Mouse (Mus musculus): Measurements from ENCODE around the gene Klhl24.
"Not testable (repeated sequence)": the region's sequence is repeated elsewhere in the genome, so short reads cannot be mapped to it uniquely, and the experiment has no call there.

Klhl24 gene

DNA sequence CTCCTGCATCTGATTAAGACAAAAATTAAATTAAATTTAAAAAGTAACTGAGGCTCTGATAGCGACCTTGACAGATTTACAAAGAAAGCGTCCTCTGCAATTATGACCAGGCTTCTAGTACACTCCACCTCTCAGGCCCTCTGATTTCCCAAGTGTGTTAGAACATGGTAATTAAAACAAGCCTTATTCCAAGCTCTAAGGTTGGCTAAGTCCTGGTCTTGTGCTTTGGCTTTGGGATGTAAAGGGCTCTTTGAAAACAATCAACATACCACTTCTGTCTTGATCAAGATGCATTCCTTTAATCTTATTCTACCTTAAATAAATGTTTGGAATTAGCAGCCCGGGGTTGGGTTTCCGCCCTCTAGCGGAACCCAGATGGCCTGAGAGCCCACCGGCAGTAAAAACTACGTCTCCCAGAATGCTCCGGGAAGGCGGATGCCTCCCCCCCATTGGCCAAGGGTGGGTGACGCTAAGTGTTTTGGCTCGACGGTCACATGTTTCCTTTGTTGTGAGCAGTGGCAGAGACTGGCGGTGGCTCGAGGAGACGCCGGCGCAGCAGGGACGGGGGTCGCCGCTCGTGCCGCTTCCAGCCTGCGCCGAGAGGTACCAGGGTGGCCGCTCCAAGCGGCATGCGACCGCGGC is at the start of gene Klhl24:
Klhl24 (plus strand) TSS at position 474 of the 642 bp plus-strand sequence.
- DNase-seq (ENCODE audit: low spot score in 2 of 2): peak; percentile 91 to 94

DNA sequence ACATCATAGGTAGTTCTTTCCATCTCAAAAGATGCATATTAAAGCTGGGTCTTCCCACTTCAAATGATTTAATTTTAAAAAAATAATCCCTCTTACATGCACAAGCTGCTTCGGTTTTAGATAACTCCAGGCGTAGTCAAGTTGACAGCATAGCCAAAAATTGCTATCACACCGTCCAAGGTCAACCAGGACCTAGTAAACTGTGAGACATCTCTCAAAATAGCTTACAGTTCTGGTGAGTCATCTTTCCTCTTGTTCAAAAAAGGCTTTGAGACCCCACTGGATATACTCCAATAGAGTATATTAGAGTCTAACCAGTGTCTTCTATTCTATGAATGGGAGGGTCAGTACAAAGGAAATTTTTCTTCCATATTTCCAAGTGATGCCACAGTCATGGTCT is 44.7 kb upstream of the Klhl24 start:
- no peak for DNase-seq (ENCODE audit: low spot score in 2 of 2)

GRCm38 (mm10) chr16:20072770-20073169 is 24.6 kb upstream of the Klhl24 start:
- no peak for DNase-seq (ENCODE audit: low spot score in 2 of 2)

DNA sequence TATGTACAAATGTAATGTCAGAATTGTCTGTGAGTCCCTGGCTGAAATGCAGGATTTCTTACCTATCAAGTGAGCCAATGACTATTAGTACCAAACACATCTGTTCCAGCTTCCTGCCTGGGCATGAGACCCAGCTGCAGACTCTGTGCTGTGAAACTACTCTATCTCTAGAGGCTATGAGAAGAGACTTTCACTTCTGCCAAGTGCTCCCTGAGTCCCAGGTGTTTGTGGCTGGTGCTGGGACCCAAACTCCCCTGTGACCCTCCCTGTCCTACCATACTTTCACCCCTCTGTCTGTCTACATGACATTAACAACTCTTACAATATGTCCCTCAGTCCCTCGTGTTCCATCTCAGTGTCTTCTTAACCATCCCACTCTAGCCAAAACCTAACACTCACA is 20.7 kb upstream of the Klhl24 start:
- peak in 1 of 2 experiments; percentile 13 for DNase-seq (ENCODE audit: low spot score in 2 of 2)

- no peak for DNase-seq (ENCODE audit: low spot score in 2 of 2)
These were observed 17.1 kb upstream of the Klhl24 start for GRCm38 (mm10) chr16:20080271-20080670.

- DNase-seq (ENCODE audit: low spot score in 2 of 2): no peak
These were observed 12.7 kb upstream of the Klhl24 start for GRCm38 (mm10) chr16:20084623-20085022.

- DNase-seq (ENCODE audit: low spot score in 2 of 2): peak in 1 of 2 experiments; percentile 24
These were observed 12.0 kb upstream of the Klhl24 start for GRCm38 (mm10) chr16:20085250-20085905.

GRCm38 (mm10) chr16:20086976-20087375 is 10.4 kb upstream of the Klhl24 start:
- DNase-seq (ENCODE audit: low spot score in 2 of 2): no peak

GRCm38 (mm10) chr16:20089636-20090035 is 7.7 kb upstream of the Klhl24 start:
- DNase-seq (ENCODE audit: low spot score in 2 of 2): no peak

DNA sequence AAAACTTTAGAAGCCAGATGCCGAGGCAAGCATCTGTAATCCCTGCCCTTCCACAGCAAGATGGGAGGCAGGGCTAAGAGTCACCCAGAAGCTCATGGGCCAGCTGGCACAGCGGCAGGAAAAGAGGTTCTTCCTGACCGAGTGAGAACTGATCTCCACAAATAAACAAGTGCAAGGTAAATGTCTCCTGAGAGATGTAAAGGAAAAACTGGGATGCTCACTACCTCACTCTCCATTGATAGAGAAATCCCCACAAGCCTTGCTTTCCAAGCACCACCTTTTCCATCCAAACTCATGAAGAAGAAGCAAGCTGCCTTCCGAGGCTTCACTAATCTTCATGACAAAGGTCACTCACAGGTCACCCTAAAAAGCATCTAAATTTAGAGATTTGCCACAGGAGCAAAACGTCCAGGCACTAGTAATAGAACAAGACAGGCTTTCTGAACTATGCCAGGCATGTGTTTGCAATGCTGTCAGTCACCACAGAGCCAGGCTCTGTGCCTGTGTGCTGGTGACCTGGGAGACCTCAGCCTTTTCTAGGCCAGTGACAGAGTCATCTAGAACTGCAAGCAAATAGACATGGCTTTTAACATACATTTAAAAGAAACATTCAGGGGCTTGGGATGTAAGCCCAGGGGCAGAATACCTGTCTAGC is 6.3 kb upstream of the Klhl24 start:
- no peak for DNase-seq (ENCODE audit: low spot score in 2 of 2)

DNA sequence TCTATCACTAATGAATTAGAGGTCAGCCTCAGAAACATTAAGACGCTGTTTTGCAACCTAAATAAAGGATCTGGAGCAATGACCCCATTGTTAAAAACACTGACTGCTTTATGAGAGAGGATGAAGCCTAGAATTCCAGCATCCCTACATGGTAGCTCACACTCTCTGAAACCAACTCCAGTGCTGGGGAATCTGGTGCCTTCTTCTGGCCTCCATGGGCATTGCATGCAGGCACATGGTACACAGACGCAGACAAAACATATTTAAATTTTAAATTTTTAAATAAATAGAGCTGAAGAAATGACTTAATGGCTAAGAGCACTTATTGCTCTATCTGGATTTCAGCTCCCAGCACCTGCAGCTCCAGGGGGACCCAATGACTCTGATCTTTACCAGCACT is 1.4 kb upstream of the Klhl24 start:
- peak in 1 of 2 experiments; percentile 12 for DNase-seq (ENCODE audit: low spot score in 2 of 2)

DNA sequence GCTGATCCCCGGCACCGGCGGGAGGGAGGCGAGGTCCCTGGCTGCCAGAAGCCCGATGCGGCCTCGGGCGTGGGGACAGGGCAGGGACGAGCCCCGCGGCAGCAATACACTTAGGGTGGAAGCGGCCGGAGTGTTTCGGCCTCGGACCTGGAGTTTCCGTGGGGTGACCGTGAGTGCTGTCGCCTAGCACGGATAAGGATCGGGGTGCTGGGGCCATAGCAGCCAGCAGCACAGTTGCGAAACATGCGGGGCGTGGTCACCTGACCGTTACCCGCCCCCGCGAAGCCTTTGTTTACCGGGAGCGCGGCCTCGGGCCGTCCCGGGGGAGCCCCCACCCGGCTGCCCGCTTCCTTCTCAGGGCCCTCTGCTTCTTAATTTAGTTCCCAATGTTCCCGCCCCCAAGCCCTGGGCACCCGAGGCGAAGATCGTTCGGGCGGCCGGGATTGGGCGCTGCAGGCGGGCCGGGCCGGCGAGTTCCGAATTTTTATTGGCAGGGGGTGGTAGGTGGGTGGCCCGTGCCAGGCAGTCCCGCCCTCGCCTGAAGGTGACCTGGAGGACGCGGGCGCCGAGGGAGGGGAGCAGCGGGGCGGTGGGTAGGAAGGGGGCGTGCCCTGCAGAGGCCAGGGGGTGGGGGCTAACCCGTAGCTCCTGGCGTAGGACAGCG is 501 bp downstream of the Klhl24 start:
- DNase-seq (ENCODE audit: low spot score in 2 of 2): peak; percentile 92 to 96

DNA sequence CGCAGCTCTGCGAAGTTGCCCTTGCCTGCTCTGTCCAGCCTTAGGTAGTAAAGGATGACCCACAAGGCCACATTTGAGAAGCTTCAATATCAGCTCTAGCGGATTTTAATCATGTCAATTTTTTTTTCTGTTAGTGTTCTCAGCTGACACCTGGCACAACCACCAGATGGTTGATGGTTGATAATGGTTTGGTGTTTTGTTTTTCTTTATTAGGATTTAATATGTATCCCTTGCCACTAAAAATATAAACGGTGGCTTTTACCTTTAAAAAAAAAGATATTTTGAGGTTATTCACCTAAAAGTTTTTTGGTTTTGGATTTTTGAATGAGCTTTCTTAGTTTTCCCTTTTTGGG is 1.0 kb downstream of the Klhl24 start:
- DNase-seq (ENCODE audit: low spot score in 2 of 2): no peak

DNA sequence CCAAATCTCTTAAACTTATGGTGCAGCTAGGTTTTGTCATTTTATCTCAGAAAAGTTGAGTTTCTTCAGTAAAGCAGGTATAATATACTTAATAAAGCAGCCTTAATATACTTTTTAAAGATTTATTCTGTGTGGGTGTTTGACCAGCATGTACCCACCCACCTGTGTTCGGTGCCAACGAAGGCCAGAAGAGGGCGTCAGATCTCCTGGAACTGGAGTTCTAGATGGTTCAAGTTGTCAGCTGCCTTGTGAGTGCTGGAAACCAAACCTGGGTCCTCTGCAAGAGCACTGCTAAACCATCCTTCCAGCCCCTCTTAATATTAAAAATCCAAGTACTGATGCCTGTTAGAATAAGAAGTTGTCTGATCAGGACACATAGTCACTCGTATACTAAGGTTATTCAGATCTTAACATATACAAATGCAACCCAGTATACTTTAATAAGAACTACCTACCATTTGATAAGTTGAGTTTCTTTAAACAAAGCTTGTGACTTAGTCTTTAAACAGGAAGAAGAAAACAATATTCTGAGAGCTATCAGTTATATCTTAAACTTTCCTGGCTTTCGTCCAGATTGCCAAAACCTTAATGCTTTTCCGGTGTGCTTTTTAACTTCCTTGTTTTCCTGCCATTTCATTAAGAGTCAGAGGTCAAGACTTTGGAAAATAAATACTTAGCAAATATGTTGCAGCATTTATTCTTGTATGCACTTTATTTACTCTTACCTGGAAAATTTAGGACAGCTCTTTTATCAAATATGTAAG is 1.7 kb downstream of the Klhl24 start:
- peak in 1 of 2 experiments; percentile 24 for DNase-seq (ENCODE audit: low spot score in 2 of 2)

- DNase-seq (ENCODE audit: low spot score in 2 of 2): no peak
These were observed 9.7 kb downstream of the Klhl24 start for GRCm38 (mm10) chr16:20106996-20107395.

GRCm38 (mm10) chr16:20108961-20109360 is 11.6 kb downstream of the Klhl24 start:
- no peak for DNase-seq (ENCODE audit: low spot score in 2 of 2)

GRCm38 (mm10) chr16:20112649-20113048 is 15.3 kb downstream of the Klhl24 start:
- DNase-seq (ENCODE audit: low spot score in 2 of 2): no peak

GRCm38 (mm10) chr16:20116069-20116468 is 18.7 kb downstream of the Klhl24 start:
- no peak for DNase-seq (ENCODE audit: low spot score in 2 of 2)

DNA sequence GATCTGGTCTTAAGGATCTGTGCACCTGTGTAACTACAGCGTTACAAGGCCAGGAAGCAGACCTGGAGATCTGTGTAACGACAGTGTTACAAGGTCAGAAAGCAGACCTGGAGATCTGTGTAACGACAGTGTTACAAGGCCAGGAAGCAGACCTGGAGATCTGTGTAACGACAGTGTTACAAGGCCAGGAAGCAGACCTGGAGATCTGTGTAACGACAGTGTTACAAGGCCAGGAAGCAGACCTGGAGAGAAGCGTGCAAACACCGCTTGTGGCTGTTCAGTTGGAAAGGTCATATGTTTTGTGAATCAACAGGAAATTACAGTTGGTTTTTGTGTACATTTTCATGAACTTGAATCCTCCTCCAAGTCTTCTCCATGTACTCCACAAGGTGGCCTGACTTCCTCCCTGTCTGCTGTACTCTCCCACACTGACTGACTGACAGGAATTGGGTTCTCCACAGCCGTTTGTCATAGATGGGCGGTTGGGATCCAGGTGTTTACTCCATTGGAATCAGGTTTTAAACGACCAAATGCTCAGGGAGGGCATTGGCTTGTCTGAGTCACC is 29.1 kb downstream of the Klhl24 start:
- DNase-seq (ENCODE audit: low spot score in 2 of 2): not testable (repeated sequence)

- DNase-seq (ENCODE audit: low spot score in 2 of 2): no peak
These were observed 33.1 kb downstream of the Klhl24 start for GRCm38 (mm10) chr16:20130397-20130796.

DNA sequence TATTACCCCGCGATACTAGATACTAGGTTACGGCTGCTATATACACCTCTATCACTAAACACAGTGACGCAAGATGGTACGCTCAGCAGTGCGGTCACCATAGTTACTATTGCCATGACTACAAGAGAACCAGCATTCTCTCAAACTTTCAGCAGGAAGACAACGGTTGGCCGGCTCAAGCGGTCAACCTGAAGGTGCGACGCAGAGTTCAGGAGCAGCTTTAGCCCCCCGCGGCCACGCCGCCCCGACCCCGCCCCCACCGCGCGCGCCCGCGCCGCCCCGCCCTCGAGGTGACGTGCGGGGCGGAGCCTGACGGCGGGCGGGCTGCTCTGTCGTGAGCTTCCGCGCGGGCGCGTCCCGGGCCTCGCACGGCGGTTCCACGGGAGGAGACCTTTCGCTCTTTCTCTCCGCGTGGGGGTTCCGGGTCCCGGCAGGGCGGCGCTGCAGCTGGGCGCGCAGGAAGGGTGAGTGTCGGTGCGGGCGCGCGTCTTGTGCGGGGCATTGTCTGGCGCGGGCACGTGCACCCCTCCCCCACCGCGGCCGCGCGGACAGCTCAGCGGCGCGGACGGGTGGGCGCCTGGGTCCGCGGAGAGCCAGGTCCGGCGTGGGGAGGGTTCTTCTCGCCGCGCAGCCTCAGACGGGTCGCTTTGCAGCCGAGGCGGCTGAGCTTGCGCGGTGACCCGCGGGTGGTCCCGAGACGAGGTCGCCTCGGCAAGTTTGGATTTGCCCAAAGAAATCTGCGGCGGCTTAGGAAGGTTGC is 43.6 kb downstream of the Klhl24 start, which contains the start of gene Yeats2:
Yeats2 (plus strand) TSS at position 292 of the 760 bp plus-strand sequence.
- peak; percentile 84 to 88 for DNase-seq (ENCODE audit: low spot score in 2 of 2)
